Mouse (Mus musculus) midbrain, embryonic 10.5 days (tissue): Measurements from ENCODE around the gene Pdpk1. TPM values are rescaled to one million over a fixed set of nuclear protein-coding genes. Genes with fewer than 3 reads are reported as not detected.
"Not testable (repeated sequence)": the region's sequence is repeated elsewhere in the genome, so short reads cannot be mapped to it uniquely, and the experiment has no call there.

Experiments used
- DNase-seq: peaks from one replicate; pipeline ENCODE4 v3.0.0-alpha.2; 2017; ENCODE audit warnings: low spot score
- H3K27ac ChIP-seq: fragments of 300-500 bp; sonication (generic); replicated peaks from 2 replicates; pipeline ENCODE4 v1.5.1; 2016; ENCODE audit warnings: mild to moderate bottlenecking
- H3K27me3 ChIP-seq: fragments of 300-500 bp; sonication (generic); 2 replicates; pipeline ENCODE4 v1.6.1; 2016; ENCODE audit warnings: low read depth, mild to moderate bottlenecking; ENCODE audit not compliant: poor library complexity, severe bottlenecking
- H3K36me3 ChIP-seq: fragments of 300-500 bp; sonication (generic); 2 replicates; pipeline ENCODE4 v1.6.1; 2016; ENCODE audit warnings: mild to moderate bottlenecking, moderate library complexity
- H3K4me1 ChIP-seq: fragments of 300-500 bp; sonication (generic); 2 replicates; pipeline ENCODE4 v1.6.1; 2016
- H3K4me3 ChIP-seq: fragments of 300-500 bp; sonication (generic); 2 replicates; pipeline ENCODE4 v1.5.1; 2016; ENCODE audit warnings: mild to moderate bottlenecking, moderate library complexity
- H3K9me3 ChIP-seq: fragments of 300-500 bp; sonication (generic); replicated peaks from 2 replicates; pipeline ENCODE4 v1.6.1; 2016; ENCODE audit warnings: mild to moderate bottlenecking
- WGBS: fragments of 180-500 bp; shearing (Covaris S2); methylation state at CpG from one replicate; pipeline ENCODE4 v1.1.7; 2016; 5-methylcytosine and 5-hydroxymethylcytosine counted together
- polyA plus RNA-seq: library from polyadenylated mRNA; unstranded; fragments of >200 nt; fragmentation: Nextera tagmentation; extraction: Ambion mirVana; gene quantifications from 2 replicates; pipeline ENCODE4 v1.2.1, GENCODE M21; 2016

Gene Pdpk1
- polyA plus RNA-seq, 1 experiment from 2014 or later = 31.5 TPM

DNA sequence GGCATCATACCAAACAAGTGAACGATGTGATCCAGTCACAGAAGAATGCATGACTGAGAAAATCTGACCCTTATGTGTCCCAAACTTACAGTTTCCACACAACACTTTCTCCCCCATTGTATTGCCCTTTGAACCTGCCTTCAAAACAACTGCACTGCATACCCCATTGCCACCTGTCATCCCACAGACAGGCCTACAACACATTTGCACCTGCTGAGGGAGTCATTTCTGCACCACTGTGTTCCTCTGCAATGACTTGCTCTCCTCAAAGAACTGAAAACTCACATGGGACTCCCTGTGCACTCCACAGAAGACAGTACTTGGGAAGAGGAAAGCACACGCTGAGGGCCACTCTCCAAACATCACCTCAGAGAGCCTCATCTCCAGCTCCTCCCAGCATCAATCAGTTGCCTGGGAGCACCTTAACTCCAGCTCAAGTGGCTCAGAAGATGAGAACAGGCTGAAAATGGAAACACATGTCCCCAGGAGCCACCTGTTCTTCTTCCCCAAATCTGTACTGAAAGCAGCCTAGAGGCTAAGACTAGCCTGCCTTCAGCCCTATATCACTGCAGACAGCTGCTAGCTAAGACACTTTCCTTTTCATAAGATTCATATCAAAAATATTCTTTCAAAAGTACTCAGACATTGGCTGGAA is 13.4 kb downstream of the Pdpk1 start:
- no peaks in the 10 kb centered on the region for H3K27me3 ChIP-seq
- DNase-seq = no peak
- H3K36me3 ChIP-seq = no peaks in the 10 kb centered on the region
- H3K4me1 ChIP-seq = peaks cover 24% of the 10 kb centered on the region
- no peak overlapping the region for H3K4me3 ChIP-seq
- H3K27ac ChIP-seq = no peak overlapping the region
- WGBS = 95% methylated on average over 2 of the region's 2 CpGs
- no peaks in the 10 kb centered on the region for H3K9me3 ChIP-seq

DNA sequence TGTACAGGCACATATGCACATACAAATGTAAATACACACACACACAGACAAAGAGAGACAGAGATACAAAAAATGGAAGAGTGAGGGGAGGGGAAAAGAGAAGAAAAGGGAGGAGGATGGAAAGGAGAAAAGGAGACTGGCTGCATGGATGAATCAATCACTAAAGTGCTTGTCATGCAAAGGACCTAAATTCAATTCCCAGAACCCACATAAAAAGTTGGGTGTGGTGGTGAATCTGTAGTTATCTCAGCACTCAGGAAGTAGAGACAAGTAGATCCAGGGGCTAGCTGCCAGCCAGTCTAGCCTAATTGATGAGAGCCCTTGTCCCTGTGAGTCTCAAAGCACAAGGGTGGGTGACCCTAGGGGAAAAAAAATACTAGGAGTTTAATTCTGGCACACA is 16.7 kb downstream of the Pdpk1 start:
- no peaks in the 10 kb centered on the region for H3K4me1 ChIP-seq
- H3K9me3 ChIP-seq = no peaks in the 10 kb centered on the region
- H3K27ac ChIP-seq = no peak overlapping the region
- H3K36me3 ChIP-seq = no peaks in the 10 kb centered on the region
- no peak overlapping the region for H3K4me3 ChIP-seq
- no peak for DNase-seq
- no peaks in the 10 kb centered on the region for H3K27me3 ChIP-seq

DNA sequence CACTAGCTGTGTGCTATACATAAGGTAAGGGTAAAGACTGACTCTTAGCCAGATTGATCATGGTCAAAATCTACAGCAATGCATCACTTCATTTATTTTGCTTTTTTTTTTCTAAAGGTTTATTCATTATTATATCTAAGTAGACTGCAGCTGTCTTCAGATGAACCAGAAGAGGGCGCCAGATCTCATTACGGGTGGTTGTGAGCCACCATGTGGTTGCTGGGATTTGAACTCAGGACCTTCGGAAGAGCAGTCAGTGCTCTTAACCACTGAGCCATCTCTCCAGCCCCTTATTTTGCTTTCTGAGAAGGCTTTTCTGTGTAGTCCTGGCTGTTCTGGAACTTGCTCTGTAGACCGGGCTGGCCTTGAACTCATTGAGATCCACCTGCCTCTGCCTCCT is 17.8 kb downstream of the Pdpk1 start:
- 89% methylated on average over 4 of the region's 4 CpGs for WGBS
- not testable (repeated sequence) for DNase-seq, H3K27me3 ChIP-seq

DNA sequence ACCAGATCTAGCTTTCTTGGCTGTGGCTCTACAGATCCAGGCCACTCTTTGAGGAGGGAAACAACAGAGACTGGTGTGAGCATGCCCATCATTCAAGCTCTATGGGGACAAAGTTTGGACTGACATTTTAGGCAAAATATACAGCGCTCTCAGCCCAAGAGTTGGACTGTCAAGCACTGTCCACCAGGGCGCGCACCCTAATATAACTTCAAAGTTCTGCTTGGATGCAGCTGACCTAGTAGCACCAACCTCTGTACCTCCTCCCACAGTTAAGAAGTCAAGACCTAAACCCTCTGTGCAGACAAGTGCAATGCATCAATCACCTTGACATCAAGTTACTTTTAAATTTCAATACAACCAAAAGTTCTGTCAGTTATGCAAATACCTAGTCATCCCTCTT is 19.2 kb downstream of the Pdpk1 start:
- no peak for DNase-seq
- H3K27me3 ChIP-seq = no peaks in the 10 kb centered on the region
- 91% methylated on average over 3 of the region's 3 CpGs for WGBS

More for the DNA sequence above, 17.8 kb downstream of the Pdpk1 start:
- H3K27ac ChIP-seq, H3K4me1 ChIP-seq, H3K4me3 ChIP-seq, H3K9me3 ChIP-seq, H3K36me3 ChIP-seq: not testable (repeated sequence)

DNA sequence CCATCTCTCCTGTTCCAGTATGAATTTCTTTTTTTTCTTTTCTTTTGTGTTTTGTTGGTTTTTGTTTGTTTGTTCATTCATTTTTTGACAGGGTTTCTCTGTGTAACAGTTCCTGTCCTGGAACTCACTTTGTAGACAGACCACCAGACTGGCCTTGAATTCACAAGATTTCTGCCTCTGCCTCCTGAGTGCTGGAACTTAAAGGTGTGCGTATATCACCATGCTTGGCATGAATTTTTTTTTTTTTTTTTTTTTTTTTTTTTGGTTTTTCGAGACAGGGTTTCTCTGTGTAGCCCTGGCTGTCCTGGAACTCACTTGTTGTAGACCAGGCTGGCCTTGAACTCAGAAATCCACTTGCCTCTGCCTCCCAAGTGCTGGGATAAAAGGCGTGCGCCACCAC is 21.5 kb downstream of the Pdpk1 start:
- not testable (repeated sequence) for H3K27me3 ChIP-seq, H3K9me3 ChIP-seq, H3K36me3 ChIP-seq, DNase-seq, H3K4me3 ChIP-seq, H3K4me1 ChIP-seq, H3K27ac ChIP-seq
- WGBS = 88% methylated on average over 4 of the region's 4 CpGs

More for the DNA sequence above, 19.2 kb downstream of the Pdpk1 start:
- H3K4me3 ChIP-seq = no peak overlapping the region
- H3K36me3 ChIP-seq = no peaks in the 10 kb centered on the region
- no peaks in the 10 kb centered on the region for H3K4me1 ChIP-seq
- H3K9me3 ChIP-seq = no peaks in the 10 kb centered on the region
- H3K27ac ChIP-seq = no peak overlapping the region

DNA sequence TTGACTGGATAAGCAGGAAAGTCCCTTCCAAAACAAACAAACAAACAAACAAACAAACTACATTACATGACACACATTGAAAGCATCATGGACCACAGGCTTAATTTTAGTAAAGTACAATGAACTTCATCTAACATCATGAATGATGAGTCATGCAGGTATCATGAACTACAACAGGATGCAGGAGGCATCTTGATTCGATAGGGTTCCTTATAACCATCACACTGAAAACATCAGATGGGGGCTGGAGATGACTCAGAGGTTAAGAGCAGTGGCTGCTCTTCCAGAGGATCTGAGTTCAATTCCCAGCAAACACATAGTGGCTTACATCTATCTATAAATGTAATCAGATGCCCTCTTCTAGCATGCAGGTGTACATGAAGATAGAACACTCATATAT is 23.1 kb downstream of the Pdpk1 start:
- H3K27me3 ChIP-seq = no peaks in the 10 kb centered on the region
- H3K4me3 ChIP-seq = no peak overlapping the region
- H3K27ac ChIP-seq = no peak overlapping the region
- H3K4me1 ChIP-seq = no peaks in the 10 kb centered on the region
- H3K36me3 ChIP-seq = no peaks in the 10 kb centered on the region
- no peaks in the 10 kb centered on the region for H3K9me3 ChIP-seq
- WGBS = 81% methylated on average over 1 of the region's 1 CpGs
- no peak for DNase-seq

DNA sequence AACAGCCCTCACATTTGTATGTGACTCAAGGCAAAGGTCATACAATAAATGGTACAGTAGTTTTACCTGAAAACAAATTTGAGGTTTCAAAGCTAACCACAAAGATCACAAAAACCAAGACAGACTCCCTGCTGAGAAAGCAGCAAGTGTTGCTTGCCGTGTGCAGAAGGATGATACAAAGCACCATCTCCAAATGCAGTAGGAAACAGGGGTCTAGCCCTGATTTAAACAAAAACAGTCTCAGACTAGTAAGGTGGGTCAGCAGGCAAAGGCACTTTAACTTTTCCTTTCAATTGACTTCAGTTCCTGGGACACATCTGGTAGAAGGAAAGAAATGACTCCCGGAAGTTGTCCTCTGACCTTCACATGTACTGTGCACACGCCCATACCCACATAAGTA is 23.9 kb downstream of the Pdpk1 start:
- H3K27ac ChIP-seq = no peak overlapping the region
- 0 out of 2 replicates have a peak, but pooled peaks cover 1% of the 10 kb centered on the region for H3K36me3 ChIP-seq
- DNase-seq = no peak
- no peaks in the 10 kb centered on the region for H3K4me1 ChIP-seq
- H3K4me3 ChIP-seq = no peak overlapping the region
- H3K9me3 ChIP-seq = no peaks in the 10 kb centered on the region
- 78% methylated on average over 3 of the region's 3 CpGs for WGBS
- H3K27me3 ChIP-seq = no peaks in the 10 kb centered on the region

DNA sequence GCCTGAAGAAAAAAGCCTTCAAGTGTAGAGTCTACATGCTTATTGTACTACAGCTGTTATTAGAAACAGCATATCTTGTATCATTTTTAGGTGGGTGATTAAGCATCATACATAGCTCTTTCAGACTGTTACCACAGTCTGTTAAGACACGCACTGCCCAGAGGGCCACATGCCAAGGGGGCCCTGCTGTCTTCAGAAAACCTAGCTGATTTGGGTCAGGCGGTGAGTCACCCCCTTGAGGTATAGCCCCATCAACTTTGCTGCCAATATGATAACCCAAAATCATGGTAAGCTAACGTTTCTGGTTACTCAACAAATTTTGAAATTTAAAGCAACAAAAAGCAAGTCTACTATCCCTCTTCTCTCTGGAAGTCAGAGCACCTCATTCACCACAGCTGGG is 31.3 kb downstream of the Pdpk1 start:
- H3K4me3 ChIP-seq = no peak overlapping the region
- no peaks in the 10 kb centered on the region for H3K4me1 ChIP-seq
- H3K27me3 ChIP-seq = no peaks in the 10 kb centered on the region
- no peak overlapping the region for H3K27ac ChIP-seq
- 90% methylated on average over 3 of the region's 3 CpGs for WGBS
- no peak for DNase-seq
- no peaks in the 10 kb centered on the region for H3K9me3 ChIP-seq
- 0 out of 2 replicates have a peak, but pooled peaks cover 2% of the 10 kb centered on the region for H3K36me3 ChIP-seq

DNA sequence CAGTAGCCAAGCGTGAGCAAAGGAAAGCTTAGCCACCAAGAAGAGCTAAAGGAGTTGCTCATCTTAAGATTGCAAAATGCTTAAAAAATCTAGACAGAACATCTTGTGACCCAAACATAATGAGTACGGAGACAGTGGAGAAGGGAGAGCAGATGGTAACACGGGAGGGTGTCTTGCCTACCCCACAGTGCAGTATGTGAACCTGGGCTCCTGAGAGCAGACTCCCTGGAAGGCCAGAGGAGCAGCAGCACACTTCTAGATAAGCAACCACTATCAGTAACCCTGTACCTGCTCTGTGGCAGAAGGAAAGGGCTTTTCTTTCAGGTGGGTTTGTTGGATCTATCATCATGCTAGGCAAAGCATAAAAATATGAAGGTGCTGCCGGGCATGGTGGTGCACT is 37.7 kb downstream of the Pdpk1 start:
- Histone ChIP-seq H3K27ac (no peak overlapping the region), H3K9me3 (no peaks in the 10 kb centered on the region), H3K4me3 (no peak overlapping the region), H3K4me1 (no peaks in the 10 kb centered on the region), H3K36me3 (peaks cover 25% of the 10 kb centered on the region), H3K27me3 (no peaks in the 10 kb centered on the region)
- no peak for DNase-seq
- WGBS = 91% methylated on average over 4 of the region's 4 CpGs

DNA sequence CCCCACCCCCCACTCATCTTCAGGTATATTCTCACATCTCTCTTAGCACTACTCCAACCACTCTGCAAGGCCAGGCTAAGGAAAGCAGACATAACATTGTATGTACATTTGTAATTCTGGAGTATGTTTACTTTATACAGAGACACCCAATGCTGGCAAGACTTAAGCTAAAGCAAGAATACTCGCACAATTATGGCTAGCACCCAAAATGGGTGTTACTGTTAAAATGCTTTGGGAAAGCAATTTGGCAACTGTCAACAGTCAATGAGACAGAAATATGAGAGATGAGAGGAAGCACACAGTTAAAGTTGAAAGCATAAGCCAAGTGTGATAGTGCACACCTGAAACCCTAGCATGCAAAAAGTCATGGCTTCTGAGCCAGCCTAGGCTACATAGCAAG is 39.5 kb downstream of the Pdpk1 start:
- 89% methylated on average over 1 of the region's 1 CpGs for WGBS
- Histone ChIP-seq H3K4me1 (no peaks in the 10 kb centered on the region), H3K36me3 (peaks cover 42% of the 10 kb centered on the region), H3K27me3 (no peaks in the 10 kb centered on the region), H3K9me3 (no peaks in the 10 kb centered on the region), H3K27ac (no peak overlapping the region), H3K4me3 (no peak overlapping the region)
- DNase-seq = no peak

DNA sequence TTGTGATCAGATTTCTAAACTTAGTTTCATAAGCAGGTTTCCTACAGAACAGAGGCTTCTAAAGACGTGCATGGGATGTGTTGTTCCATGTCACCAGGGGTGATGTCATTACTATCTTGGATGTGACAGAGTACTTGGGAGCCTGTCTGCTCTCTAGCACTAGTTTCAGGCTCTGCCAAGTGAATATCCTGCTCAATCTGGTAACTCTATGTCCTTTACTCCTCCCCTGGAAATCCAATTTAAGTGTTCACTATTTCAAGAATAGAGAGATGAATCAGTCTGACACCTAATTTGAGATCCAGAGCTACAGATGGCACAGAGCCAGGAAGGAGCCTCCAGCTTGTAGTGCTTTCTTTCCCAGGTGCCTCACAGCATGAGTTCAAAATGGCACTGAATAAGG is 41.8 kb downstream of the Pdpk1 start:
- DNase-seq = no peak
- 76% methylated on average over 1 of the region's 1 CpGs for WGBS
- no peaks in the 10 kb centered on the region for H3K4me1 ChIP-seq
- H3K4me3 ChIP-seq = no peak overlapping the region
- no peaks in the 10 kb centered on the region for H3K27me3 ChIP-seq
- no peaks in the 10 kb centered on the region for H3K9me3 ChIP-seq
- peaks cover 61% of the 10 kb centered on the region for H3K36me3 ChIP-seq
- no peak overlapping the region for H3K27ac ChIP-seq

DNA sequence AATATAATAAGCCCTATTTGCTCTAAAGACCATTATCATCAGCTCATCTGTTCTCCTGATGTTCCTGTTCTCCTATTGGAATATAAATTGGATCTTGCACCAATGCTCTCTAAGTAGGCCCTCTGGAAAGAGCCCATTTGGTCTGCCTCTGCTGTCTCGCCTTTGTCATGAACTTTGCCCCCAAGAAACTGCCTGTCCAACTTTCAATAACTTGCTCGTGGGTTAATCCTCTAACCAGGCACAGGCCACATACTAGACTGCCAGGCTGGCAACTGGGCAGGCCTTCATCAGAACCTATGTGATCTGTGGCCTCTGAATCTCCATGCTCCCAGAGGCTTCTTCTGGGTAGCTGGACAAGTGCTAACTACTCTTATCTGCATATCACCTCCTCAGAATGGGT is 45.6 kb downstream of the Pdpk1 start:
- no peak for DNase-seq
- 81% methylated on average over 2 of the region's 2 CpGs for WGBS
- H3K36me3 ChIP-seq = peaks cover 80% of the 10 kb centered on the region
- no peaks in the 10 kb centered on the region for H3K9me3 ChIP-seq
- H3K4me3 ChIP-seq = no peak overlapping the region
- no peaks in the 10 kb centered on the region for H3K4me1 ChIP-seq
- H3K27me3 ChIP-seq = no peaks in the 10 kb centered on the region
- no peak overlapping the region for H3K27ac ChIP-seq

DNA sequence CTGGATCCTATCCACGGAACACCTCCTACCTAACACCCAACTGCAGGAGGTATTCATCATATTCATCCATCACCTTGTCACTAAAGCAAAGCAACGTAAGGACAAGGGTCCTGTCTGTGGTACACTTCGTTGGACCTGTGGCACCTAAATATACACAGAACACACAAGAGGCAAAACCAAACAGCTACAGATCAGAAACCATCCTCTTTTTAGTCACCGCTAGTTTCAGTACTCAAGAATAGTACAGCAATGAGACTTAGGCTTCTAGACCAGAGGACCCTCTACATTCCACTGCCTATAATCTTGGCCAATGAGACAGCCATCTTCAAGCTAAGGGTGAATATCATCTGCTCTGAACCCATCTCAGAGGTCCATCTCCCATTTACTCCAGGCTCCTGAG is 52.4 kb downstream of the Pdpk1 start:
- no peaks in the 10 kb centered on the region for H3K27me3 ChIP-seq
- no peak overlapping the region for H3K27ac ChIP-seq
- H3K9me3 ChIP-seq = no peaks in the 10 kb centered on the region
- H3K4me3 ChIP-seq = no peak overlapping the region
- WGBS = 98% methylated on average over 4 of the region's 4 CpGs
- peaks cover 77% of the 10 kb centered on the region for H3K36me3 ChIP-seq
- no peak for DNase-seq
- no peaks in the 10 kb centered on the region for H3K4me1 ChIP-seq

DNA sequence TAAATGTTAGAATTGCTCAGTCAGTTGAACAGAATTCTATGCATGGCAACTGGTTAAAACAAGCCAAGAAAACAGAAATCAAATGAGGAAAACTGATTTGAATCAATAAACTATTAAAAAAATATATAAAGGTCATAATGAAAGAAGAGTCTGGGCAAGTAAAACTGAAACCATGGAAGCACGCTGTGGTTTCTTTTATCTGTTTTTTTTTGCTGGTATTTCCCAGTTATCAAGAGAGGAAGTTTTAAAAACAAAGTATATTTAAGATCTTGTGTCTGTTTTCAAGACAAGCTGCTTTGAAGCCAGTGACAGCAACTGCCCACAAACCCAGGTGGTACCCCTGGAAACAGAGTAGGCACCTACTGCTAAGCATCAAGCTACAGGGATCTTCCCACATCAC is 60.1 kb downstream of the Pdpk1 start:
- Histone ChIP-seq H3K4me1 (no peaks in the 10 kb centered on the region), H3K27ac (no peak overlapping the region), H3K36me3 (peaks cover 84% of the 10 kb centered on the region), H3K4me3 (no peak overlapping the region), H3K27me3 (no peaks in the 10 kb centered on the region), H3K9me3 (no peaks in the 10 kb centered on the region)
- DNase-seq = no peak
- WGBS = 94% methylated on average over 1 of the region's 1 CpGs
